Mouse (Mus musculus): ENCODE data around the gene Ripor3.

- TF ChIP-seq CTCF (IDR thresholded peaks at IDR 0.05; ENCODE audit: low read depth) (no peak), EP300 (IDR thresholded peaks at IDR 0.05; ENCODE audit: low read depth) (no peak)
Measured at GRCm38 (mm10) chr2:167949808-167950207, 60.6 kb downstream of the Ripor3 start.
